In the genomic region with DNA sequence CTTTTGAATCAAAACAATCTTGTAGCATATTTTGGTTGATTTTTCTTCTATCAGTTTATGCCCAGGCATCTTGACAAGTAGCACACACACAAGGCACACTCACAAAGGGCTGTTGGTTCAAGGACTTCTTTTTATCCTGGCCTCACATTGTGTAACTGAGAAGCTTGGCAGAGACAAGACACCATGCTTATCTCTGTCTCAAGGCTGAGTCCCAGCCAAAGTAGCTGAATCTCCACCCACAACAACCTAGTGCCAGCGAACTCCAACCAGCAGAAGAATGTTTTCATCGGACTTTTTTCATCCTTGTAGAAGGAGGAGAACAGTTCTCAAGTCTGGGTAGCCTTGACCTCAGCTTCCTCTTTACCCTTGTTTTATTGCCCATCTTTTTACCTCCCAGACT, we compare ENCODE assay signal across 11 mouse cellular contexts.
DNase-seq lines count a peak whose midpoint lies in the region; TF ChIP-seq lines count a peak whose summit lies in the region.
"Had no signal": no experiment of that assay in that cellular context is flagged by ENCODE, and none has a peak within 500 bp of the region (broad histone marks: within the 10 kb centered on the region; RNA-seq: fewer than 3 reads in every experiment).

No protein-coding gene starts in this region.

- peak; percentile 50 to 79 for DNase-seq in heart, adult 2 months
- no peak for DNase-seq in heart, embryonic 10.5 days (ENCODE audit: low spot score)
- DNase-seq in adrenal gland, adult 8-10 months = peak; percentile 85
- DNase-seq in heart, postnatal 10 days = peak; percentile 55 to 59
- DNase-seq in skeletal muscle tissue, adult 2 months (ENCODE audit: low read depth, low spot score) = peak; percentile 22
- no peak for DNase-seq in kidney, adult 9 months
- no peak for DNase-seq in kidney, postnatal 36 days
- DNase-seq: embryo, embryonic 11 days; thymus, postnatal 4 days had no signal

- no peak overlapping the region for H3K9ac ChIP-seq in heart, adult 2 months (ENCODE audit: low read depth, low read length)
- H3K9ac ChIP-seq: hindbrain, embryonic 12.5 days; liver, embryonic 15.5 days had no signal

- no peak overlapping the region for H3K4me3 ChIP-seq in heart, adult 2 months
- no peak overlapping the region for H3K4me3 ChIP-seq in heart, embryonic 10.5 days
- H3K4me3 ChIP-seq: hindbrain, embryonic 12.5 days; liver, embryonic 15.5 days had no signal

- H3K79me2 ChIP-seq in heart, adult 2 months (replicated peaks; ENCODE audit: control insufficient read depth, insufficient read depth, low read length) = no peaks in the 10 kb centered on the region

- no peak for TF ChIP-seq POLR2A in heart, adult 2 months (IDR thresholded peaks at IDR 0.05; ENCODE audit: insufficient read depth, low read depth, low read length)

- no peaks in the 10 kb centered on the region for H3K4me1 ChIP-seq in heart, adult 2 months (ENCODE audit: control insufficient read depth, insufficient read depth, low read length)
- H3K4me1 ChIP-seq in heart, embryonic 10.5 days = no peaks in the 10 kb centered on the region
- H3K4me1 ChIP-seq: hindbrain, embryonic 12.5 days; liver, embryonic 15.5 days had no signal

- no peak overlapping the region for H3K27ac ChIP-seq in heart, adult 2 months
- H3K27ac ChIP-seq in heart, embryonic 10.5 days = no peak overlapping the region
- H3K27ac ChIP-seq: hindbrain, embryonic 12.5 days; liver, embryonic 15.5 days had no signal

- TF ChIP-seq CTCF in heart, adult 2 months (IDR thresholded peaks at IDR 0.05) = no peak

- intact Hi-C loops in heart, adult 2 months (cut with DNase I) = loop anchor here (5.0 kb wide), 1 partner anchor 206 kb away; no protein-coding TSS in a partner anchor
- intact Hi-C loops in heart, postnatal 10 days (cut with DNase I) = no loop called here

- no peaks in the 10 kb centered on the region for H3K9me3 ChIP-seq in heart, embryonic 10.5 days
- H3K9me3 ChIP-seq: hindbrain, embryonic 12.5 days; liver, embryonic 15.5 days had no signal

- no peaks in the 10 kb centered on the region; the same call in 1 of the 2 replicates for H3K36me3 ChIP-seq in heart, adult 2 months (ENCODE audit: control insufficient read depth, insufficient read depth, low read length)
- H3K36me3 ChIP-seq in heart, embryonic 10.5 days = no peaks in the 10 kb centered on the region
- H3K36me3 ChIP-seq: hindbrain, embryonic 12.5 days; liver, embryonic 15.5 days had no signal

- 0 out of 2 replicates have a peak, but pooled peaks have one; percentile 12 for TF ChIP-seq EP300 in heart, adult 2 months (IDR thresholded peaks at IDR 0.05; ENCODE audit: insufficient read depth, low read depth, low read length)

- H3K27me3 ChIP-seq in heart, adult 2 months (ENCODE audit: control insufficient read depth, insufficient read depth, low read length) = no peaks in the 10 kb centered on the region
- H3K27me3 ChIP-seq in heart, embryonic 10.5 days (ENCODE audit: insufficient read depth, poor library complexity, severe bottlenecking) = no peaks in the 10 kb centered on the region
- H3K27me3 ChIP-seq: hindbrain, embryonic 12.5 days; liver, embryonic 15.5 days had no signal

- 19% methylated on average over 2 of the region's 2 CpGs for WGBS in heart, adult 2 months
- WGBS in heart, embryonic 10.5 days = 67% methylated on average over 2 of the region's 2 CpGs

Comparison
In these comparisons a context has a peak if more than half of its experiments do, and no peak if none do; other contexts are left out.
1. DNase-seq: peak in heart, adult 2 months (2 of 2), adrenal gland, adult 8-10 months (single experiment), heart, postnatal 10 days (2 of 2) and skeletal muscle tissue, adult 2 months (single experiment); none in heart, embryonic 10.5 days (single experiment), kidney, adult 9 months (single experiment) and kidney, postnatal 36 days (0 of 2).